Mouse (Mus musculus): ENCODE results near the gene Tmem214.
"Not testable (repeated sequence)": the region's sequence is repeated elsewhere in the genome, so short reads cannot be mapped to it uniquely, and the experiment has no call there.

Gene Tmem214

GRCm38 (mm10) chr5:30874365-30874764 is 6.6 kb downstream of the Tmem214 start:
- in situ Hi-C loops (cut with MboI, MseI): loop anchor here (5.0 kb wide), 1 partner anchor 43 kb away; no protein-coding TSS in a partner anchor

- in situ Hi-C loops (cut with MboI, MseI): no loop called here
Measured at GRCm38 (mm10) chr5:30878616-30879015, 10.8 kb downstream of the Tmem214 start.

GRCm38 (mm10) chr5:30879347-30879943 is 11.6 kb downstream of the Tmem214 start:
- in situ Hi-C loops (cut with MboI, MseI): no loop called here

- in situ Hi-C loops (cut with MboI, MseI): not testable (repeated sequence)
Measured at GRCm38 (mm10) chr5:30881839-30882238, 14.0 kb downstream of the Tmem214 start.

- in situ Hi-C loops (cut with MboI, MseI): loop anchor here (5.0 kb wide), 1 partner anchor 306 kb away; the partner anchor contains the start of genes Eif2b4 and Snx17
Measured at GRCm38 (mm10) chr5:30886209-30886608, 18.4 kb downstream of the Tmem214 start.

- in situ Hi-C loops (cut with MboI, MseI): loop anchor here (5.0 kb wide), 1 partner anchor 306 kb away; the partner anchor contains the start of genes Eif2b4 and Snx17
Measured at GRCm38 (mm10) chr5:30886731-30887130, 18.9 kb downstream of the Tmem214 start.

- in situ Hi-C loops (cut with MboI, MseI): loop anchor here (5.0 kb wide), 1 partner anchor 305 kb away; the partner anchor contains the start of genes Eif2b4 and Snx17
Measured at GRCm38 (mm10) chr5:30887331-30887761, 19.5 kb downstream of the Tmem214 start.

- in situ Hi-C loops (cut with MboI, MseI): loop anchor here (5.0 kb wide), 1 partner anchor 304 kb away; the partner anchor contains the start of genes Eif2b4 and Snx17
Measured at GRCm38 (mm10) chr5:30887858-30888336, 20.1 kb downstream of the Tmem214 start.

- in situ Hi-C loops (cut with MboI, MseI): loop anchor here (5.0 kb wide), 1 partner anchor 304 kb away; the partner anchor contains the start of genes Eif2b4 and Snx17
Measured at GRCm38 (mm10) chr5:30888337-30889087, 20.7 kb downstream of the Tmem214 start, which contains the start of gene Agbl5. Agbl5 (plus strand) TSS chr5:30888694.

GRCm38 (mm10) chr5:30889088-30889754 is 21.4 kb downstream of the Tmem214 start:
- in situ Hi-C loops (cut with MboI, MseI): loop anchor here (5.0 kb wide), 1 partner anchor 303 kb away; the partner anchor contains the start of genes Eif2b4 and Snx17

GRCm38 (mm10) chr5:30890375-30890774 is 22.6 kb downstream of the Tmem214 start:
- in situ Hi-C loops (cut with MboI, MseI): no loop called here

GRCm38 (mm10) chr5:30901860-30902259 is 34.0 kb downstream of the Tmem214 start:
- in situ Hi-C loops (cut with MboI, MseI): no loop called here

GRCm38 (mm10) chr5:30907413-30908059 is 39.7 kb downstream of the Tmem214 start, which contains the start of gene Ost4:
Ost4 (minus strand) TSS chr5:30907788.
- in situ Hi-C loops (cut with MboI, MseI): no loop called here

GRCm38 (mm10) chr5:30908426-30909299 is 40.9 kb downstream of the Tmem214 start:
- in situ Hi-C loops (cut with MboI, MseI): no loop called here

GRCm38 (mm10) chr5:30909300-30909659 is 41.5 kb downstream of the Tmem214 start:
- in situ Hi-C loops (cut with MboI, MseI): no loop called here

- in situ Hi-C loops (cut with MboI, MseI): loop anchor here (10.0 kb wide), 1 partner anchor 1465 kb away; no protein-coding TSS in a partner anchor
Measured at GRCm38 (mm10) chr5:30909863-30910262, 42.1 kb downstream of the Tmem214 start.

GRCm38 (mm10) chr5:30910481-30910880 is 42.7 kb downstream of the Tmem214 start:
- in situ Hi-C loops (cut with MboI, MseI): loop anchor here (10.0 kb wide), 1 partner anchor 1464 kb away; no protein-coding TSS in a partner anchor

- in situ Hi-C loops (cut with MboI, MseI): loop anchor here (10.0 kb wide), 1 partner anchor 1463 kb away; no protein-coding TSS in a partner anchor
Measured at GRCm38 (mm10) chr5:30912156-30912555, 44.3 kb downstream of the Tmem214 start.

- in situ Hi-C loops (cut with MboI, MseI): loop anchor here (10.0 kb wide), 1 partner anchor 1462 kb away; no protein-coding TSS in a partner anchor
Measured at GRCm38 (mm10) chr5:30913060-30913841, 45.4 kb downstream of the Tmem214 start, which contains the start of gene Emilin1. Emilin1 (plus strand) TSS chr5:30913402.
